Mouse (Mus musculus) thymus, adult 2 months (tissue): Measurements from ENCODE around the gene Mb21d2. TPM values are rescaled to one million over a fixed set of nuclear protein-coding genes. Genes with fewer than 3 reads are reported as not detected.

Experiments
- DNase-seq: peaks from one replicate; pipeline ENCODE4 v3.0.0; 2021
- H3K27ac ChIP-seq: fragments of 200-500 bp; 2 replicates; pipeline ENCODE4 v1.5.1; 2012; ENCODE audit warnings: low read length, control low read depth; ENCODE audit not compliant: control insufficient read depth, insufficient read depth
- H3K27me3 ChIP-seq: fragments of 200-500 bp; 2 replicates; pipeline ENCODE4 v1.6.1; 2012; ENCODE audit warnings: mild to moderate bottlenecking, low read length, moderate library complexity, mixed read lengths; ENCODE audit not compliant: control insufficient read depth, insufficient read depth
- H3K36me3 ChIP-seq: fragments of 200-500 bp; 2 replicates; pipeline ENCODE4 v1.6.1; 2012; ENCODE audit warnings: mild to moderate bottlenecking, low read length, moderate library complexity; ENCODE audit not compliant: control insufficient read depth, insufficient read depth
- H3K4me1 ChIP-seq: fragments of 200-500 bp; replicated peaks from 2 replicates; pipeline ENCODE4 v1.6.1; 2012; ENCODE audit warnings: low read length; ENCODE audit not compliant: control insufficient read depth, insufficient read depth
- H3K4me3 ChIP-seq: fragments of 200-500 bp; 2 replicates; pipeline ENCODE4 v1.5.1; 2012; ENCODE audit warnings: mild to moderate bottlenecking, low read length, control low read depth, moderate library complexity; ENCODE audit not compliant: control insufficient read depth, insufficient read depth
- CTCF ChIP-seq: fragments of 200-500 bp; IDR thresholded peaks from 2 replicates; pipeline ENCODE4 v1.5.1; 2012; ENCODE audit warnings: mild to moderate bottlenecking, control low read depth, low read length, moderate library complexity, borderline replicate concordance; ENCODE audit not compliant: control insufficient read depth, poor library complexity, insufficient read depth; ENCODE audit errors: extremely low read depth
- POLR2A ChIP-seq: fragments of 200-500 bp; IDR thresholded peaks from 2 replicates; pipeline ENCODE4 v1.6.1; 2012; ENCODE audit warnings: mild to moderate bottlenecking, low read length, control low read depth, moderate library complexity; ENCODE audit not compliant: control insufficient read depth, poor library complexity, insufficient read depth; ENCODE audit errors: extremely low read depth
- WGBS: fragments of 180-500 bp; shearing (Covaris S2); methylation state at CpG from one replicate; pipeline ENCODE4 v1.1.7; 2018; 5-methylcytosine and 5-hydroxymethylcytosine counted together
- polyA plus RNA-seq: library from polyadenylated mRNA; depleted of rRNA; stranded (reverse); fragments of >200 nt; gene quantifications from 2 replicates; pipeline ENCODE4 v1.2.3, GENCODE M21; 2012

Gene Mb21d2
- polyA plus RNA-seq, 1 experiment = 3.3 TPM

GRCm38 (mm10) chr16:28862093-28862492 lies 67.4 kb downstream of the Mb21d2 start:
- WGBS = 64% methylated on average over 7 of the region's 7 CpGs
- DNase-seq = no peak
- Histone ChIP-seq H3K4me3 (no peak overlapping the region), H3K36me3 (no peaks in the 10 kb centered on the region), H3K27ac (no peak overlapping the region), H3K27me3 (no peaks in the 10 kb centered on the region), H3K4me1 (no peaks in the 10 kb centered on the region)
- TF ChIP-seq CTCF (no peak), POLR2A (no peak)

GRCm38 (mm10) chr16:28859678-28860077 lies 69.8 kb downstream of the Mb21d2 start:
- WGBS = 79% methylated on average over 7 of the region's 7 CpGs
- DNase-seq = no peak
- Histone ChIP-seq H3K27ac (no peak overlapping the region), H3K4me1 (no peaks in the 10 kb centered on the region), H3K36me3 (no peaks in the 10 kb centered on the region), H3K4me3 (no peak overlapping the region), H3K27me3 (no peaks in the 10 kb centered on the region)
- TF ChIP-seq POLR2A (no peak), CTCF (no peak)

DNA sequence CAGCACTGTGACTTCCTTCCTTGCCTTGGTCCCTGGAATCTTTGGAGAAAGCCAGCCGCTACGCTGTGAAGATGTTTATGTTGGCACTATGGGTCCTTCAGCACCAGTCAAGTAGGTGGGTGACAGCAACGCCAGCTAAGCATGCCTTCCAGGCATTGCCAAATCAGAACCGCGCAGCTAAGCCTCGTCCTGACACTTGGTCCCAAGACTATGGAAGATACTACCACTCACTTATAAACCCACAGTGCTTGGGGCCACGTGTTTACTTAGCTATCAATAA lies 70.5 kb downstream of the Mb21d2 start:
- Histone ChIP-seq H3K27me3 (no peaks in the 10 kb centered on the region), H3K4me3 (no peak overlapping the region), H3K4me1 (no peaks in the 10 kb centered on the region), H3K36me3 (no peaks in the 10 kb centered on the region), H3K27ac (no peak overlapping the region)
- DNase-seq = no peak
- WGBS = 91% methylated on average over 7 of the region's 7 CpGs
- TF ChIP-seq POLR2A = no peak
- no peak for TF ChIP-seq CTCF

DNA sequence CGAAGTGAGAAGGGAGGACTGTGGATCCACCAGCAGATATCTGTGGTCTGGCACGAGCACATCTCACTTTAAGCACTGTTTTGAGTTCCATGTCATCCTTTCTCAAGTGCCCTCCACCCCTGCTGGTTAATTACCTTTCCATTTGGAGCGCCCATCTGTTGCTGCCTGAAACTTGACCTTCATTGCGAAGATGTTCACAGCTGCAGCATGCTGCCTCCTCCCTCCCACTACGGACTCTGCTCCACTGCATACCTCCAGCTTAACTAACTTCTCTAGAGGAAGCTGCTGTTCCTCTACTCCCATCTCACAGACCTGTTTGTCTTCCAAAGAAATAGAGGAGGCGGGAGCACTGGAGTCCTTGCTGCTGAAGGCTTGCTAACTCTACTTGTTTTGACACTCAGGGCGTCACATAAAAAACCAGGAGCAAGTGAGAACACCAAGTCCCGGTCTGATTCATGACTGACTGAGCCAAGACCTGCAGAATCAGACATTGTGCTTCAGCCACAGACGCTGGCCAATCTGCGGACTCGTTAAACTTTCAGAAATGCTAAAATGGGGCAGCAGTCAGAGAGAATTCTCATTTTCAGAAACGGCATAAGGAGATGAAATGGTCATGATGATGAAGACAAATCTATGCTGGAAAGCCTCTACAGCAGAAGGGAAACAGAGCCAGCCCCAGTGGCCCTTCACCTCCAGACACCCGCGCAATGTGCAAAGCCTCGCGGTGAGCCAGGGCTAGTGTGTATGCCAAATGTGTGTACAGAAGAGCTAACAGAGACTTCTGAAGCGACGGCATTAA lies 71.1 kb downstream of the Mb21d2 start:
- TF ChIP-seq POLR2A = no peak
- TF ChIP-seq CTCF = no peak
- Histone ChIP-seq H3K27me3 (no peaks in the 10 kb centered on the region), H3K4me3 (no peak overlapping the region), H3K36me3 (no peaks in the 10 kb centered on the region), H3K27ac (no peak overlapping the region), H3K4me1 (no peaks in the 10 kb centered on the region)
- 88% methylated on average over 18 of the region's 18 CpGs for WGBS
- no peak for DNase-seq

DNA sequence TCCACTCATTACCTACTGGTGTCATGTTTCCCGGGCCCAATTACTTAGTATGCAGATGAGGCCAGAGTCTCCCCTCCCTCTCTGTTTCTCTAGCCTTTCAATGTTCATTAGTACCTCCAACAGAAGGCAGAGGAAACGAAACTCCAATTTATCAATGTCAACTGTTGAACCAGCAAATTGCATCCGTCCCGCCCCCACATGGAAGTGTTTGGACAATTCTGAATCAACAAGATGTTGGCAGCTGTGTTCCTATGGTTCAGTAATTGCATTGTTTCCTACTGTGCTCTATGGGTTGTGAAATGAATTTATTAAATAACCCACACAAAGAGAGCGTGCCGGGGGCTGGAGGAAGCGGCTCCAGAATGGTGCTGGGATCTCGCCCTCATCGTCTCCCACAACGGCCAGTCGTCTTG lies 78.1 kb downstream of the Mb21d2 start:
- H3K36me3 ChIP-seq = no peaks in the 10 kb centered on the region
- no peaks in the 10 kb centered on the region for H3K4me1 ChIP-seq
- no peak for DNase-seq
- WGBS = 58% methylated on average over 11 of the region's 11 CpGs
- H3K27me3 ChIP-seq = no peaks in the 10 kb centered on the region
- H3K27ac ChIP-seq = no peak overlapping the region
- no peak for TF ChIP-seq POLR2A
- TF ChIP-seq CTCF = no peak
- H3K4me3 ChIP-seq = no peak overlapping the region

DNA sequence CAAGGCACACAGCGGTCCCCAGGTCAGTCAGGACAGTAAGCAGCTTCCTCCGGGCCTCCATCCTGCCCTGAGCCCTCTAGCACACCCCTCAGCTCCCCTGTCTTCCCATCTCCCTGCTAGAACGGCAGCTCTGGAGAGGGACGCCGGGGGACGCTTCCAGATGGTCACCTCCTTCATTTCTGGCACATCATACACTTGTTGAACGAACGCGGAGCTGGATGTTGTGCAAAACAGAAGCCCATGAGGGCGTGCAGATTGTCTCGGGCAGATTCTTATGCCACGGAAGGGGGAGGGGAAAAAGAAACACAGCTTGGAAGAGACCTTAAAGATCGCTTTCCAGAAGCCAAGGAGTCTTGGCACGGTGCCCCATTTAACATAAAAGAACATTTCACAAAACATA lies 78.6 kb downstream of the Mb21d2 start:
- no peaks in the 10 kb centered on the region for H3K4me1 ChIP-seq

DNA sequence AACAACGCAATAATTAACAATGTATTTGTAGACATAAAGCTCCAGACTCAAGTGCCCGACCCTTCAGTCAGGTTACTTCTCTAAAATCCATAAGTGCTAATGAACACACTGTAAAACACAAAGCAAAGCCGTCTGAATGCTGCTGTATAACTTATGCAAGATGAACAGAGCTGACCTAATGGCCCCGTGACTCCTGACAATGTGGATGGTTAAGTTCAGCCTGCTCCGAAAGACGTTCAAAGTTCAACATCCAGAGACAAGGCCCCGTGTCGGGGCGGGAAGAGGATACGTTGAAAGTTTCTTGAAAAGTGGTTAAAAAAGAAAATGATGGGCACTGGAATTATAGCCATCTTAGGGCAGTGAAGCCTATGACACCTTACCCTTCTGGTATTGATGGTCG lies 83.3 kb downstream of the Mb21d2 start:
- no peak for DNase-seq
- Histone ChIP-seq H3K36me3 (no peaks in the 10 kb centered on the region), H3K27ac (no peak overlapping the region), H3K4me3 (no peak overlapping the region), H3K27me3 (no peaks in the 10 kb centered on the region), H3K4me1 (no peaks in the 10 kb centered on the region)
- 93% methylated on average over 11 of the region's 11 CpGs for WGBS
- no peak for TF ChIP-seq POLR2A
- TF ChIP-seq CTCF = no peak

More for the DNA sequence above, 78.6 kb downstream of the Mb21d2 start:
- TF ChIP-seq CTCF (no peak), POLR2A (no peak)
- 88% methylated on average over 14 of the region's 14 CpGs for WGBS
- no peaks in the 10 kb centered on the region for H3K36me3 ChIP-seq
- DNase-seq = no peak
- no peak overlapping the region for H3K27ac ChIP-seq
- no peaks in the 10 kb centered on the region for H3K27me3 ChIP-seq
- H3K4me3 ChIP-seq = no peak overlapping the region
